Mouse (Mus musculus): ENCODE measurements around the gene Rad54l. TPM values are rescaled to one million over a fixed set of nuclear protein-coding genes. Genes with fewer than 3 reads are reported as not detected.

Rad54l gene
- polyA plus RNA-seq, 1 experiment from 2014 or later, result 10.5 TPM

- H3K27me3 ChIP-seq (ENCODE audit: control insufficient read depth, insufficient read depth, low read length), result no peaks in the 10 kb centered on the region
- 58% methylated on average over 6 of the region's 6 CpGs for WGBS
- peaks cover 6% of the 10 kb centered on the region for H3K4me1 ChIP-seq (ENCODE audit: control insufficient read depth, insufficient read depth, low read length)
- H3K36me3 ChIP-seq (ENCODE audit: control insufficient read depth, insufficient read depth, low read length), result no peaks in the 10 kb centered on the region
- H3K27ac ChIP-seq (replicated peaks; ENCODE audit: low read depth, low read length), result no peak overlapping the region
- no peaks in the 10 kb centered on the region for H3K9me3 ChIP-seq (ENCODE audit: control insufficient read depth, low read length)
- H3K4me3 ChIP-seq (replicated peaks; ENCODE audit: low read depth, low read length), result no peak overlapping the region
- DNase-seq, result no peak
- no peak for ATAC-seq (ENCODE audit: low FRiP score, low TSS enrichment)
- H3K9ac ChIP-seq (replicated peaks; ENCODE audit: low read length), result no peak overlapping the region
- H3K4me2 ChIP-seq (ENCODE audit: low read length), result no peak overlapping the region
Measured at GRCm38 (mm10) chr4:116127956-116128355, 4.5 kb upstream of the Rad54l start.

GRCm38 (mm10) chr4:116125803-116126386 lies 2.4 kb upstream of the Rad54l start:
- no peak overlapping the region for H3K9ac ChIP-seq (replicated peaks; ENCODE audit: low read length)
- 93% methylated on average over 4 of the region's 4 CpGs for WGBS
- H3K27ac ChIP-seq (replicated peaks; ENCODE audit: low read depth, low read length), result no peak overlapping the region
- no peak overlapping the region for H3K4me3 ChIP-seq (replicated peaks; ENCODE audit: low read depth, low read length)
- no peaks in the 10 kb centered on the region for H3K36me3 ChIP-seq (ENCODE audit: control insufficient read depth, insufficient read depth, low read length)
- H3K4me1 ChIP-seq (ENCODE audit: control insufficient read depth, insufficient read depth, low read length), result peaks cover 9% of the 10 kb centered on the region
- ATAC-seq (ENCODE audit: low FRiP score, low TSS enrichment), result no peak
- no peak overlapping the region for H3K4me2 ChIP-seq (ENCODE audit: low read length)
- no peaks in the 10 kb centered on the region for H3K9me3 ChIP-seq (ENCODE audit: control insufficient read depth, low read length)
- no peak for DNase-seq
- H3K27me3 ChIP-seq (ENCODE audit: control insufficient read depth, insufficient read depth, low read length), result no peaks in the 10 kb centered on the region

GRCm38 (mm10) chr4:116122762-116123161 lies 728 bp downstream of the Rad54l start:
- Histone ChIP-seq H3K9me3 (ENCODE audit: control insufficient read depth, low read length) (no peaks in the 10 kb centered on the region), H3K27ac (replicated peaks; ENCODE audit: low read depth, low read length) (no peak overlapping the region), H3K4me1 (ENCODE audit: control insufficient read depth, insufficient read depth, low read length) (peaks cover 9% of the 10 kb centered on the region), H3K4me2 (ENCODE audit: low read length) (peak overlapping the region; percentile 63), H3K4me3 (replicated peaks; ENCODE audit: low read depth, low read length) (peak overlapping the region; percentile 49), H3K27me3 (ENCODE audit: control insufficient read depth, insufficient read depth, low read length) (no peaks in the 10 kb centered on the region), H3K36me3 (ENCODE audit: control insufficient read depth, insufficient read depth, low read length) (no peaks in the 10 kb centered on the region), H3K9ac (replicated peaks; ENCODE audit: low read length) (no peak overlapping the region; the same call in 1 of the 2 replicates)
- ATAC-seq (ENCODE audit: low FRiP score, low TSS enrichment) (no peak), DNase-seq (no peak)
- WGBS, result 0% methylated on average over 1 of the region's 1 CpGs

DNA sequence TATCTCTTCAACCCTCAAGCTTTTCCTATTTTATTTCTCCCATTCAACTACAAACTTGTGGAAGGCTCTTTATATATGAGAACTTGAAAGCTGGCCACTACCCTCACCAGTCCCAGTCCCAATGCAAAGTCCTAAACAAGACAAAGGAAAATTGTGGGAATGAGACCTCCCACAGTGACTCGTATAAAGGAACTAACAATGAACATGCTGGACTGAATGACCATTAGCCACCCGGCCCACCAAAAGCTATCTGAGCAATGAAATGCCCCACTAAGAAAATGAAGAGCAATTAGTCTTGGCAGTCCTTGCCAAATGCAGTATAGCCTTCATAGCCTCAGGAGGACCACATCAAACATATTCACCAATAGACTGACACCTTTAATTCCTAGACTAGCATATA lies 12.0 kb downstream of the Rad54l start:
- H3K4me2 ChIP-seq (ENCODE audit: low read length), result no peak overlapping the region
- peaks cover 6% of the 10 kb centered on the region; the same call in 1 of the 2 replicates for H3K36me3 ChIP-seq (ENCODE audit: control insufficient read depth, insufficient read depth, low read length)
- DNase-seq (no peak), ATAC-seq (ENCODE audit: low FRiP score, low TSS enrichment) (no peak)
- H3K27me3 ChIP-seq (ENCODE audit: control insufficient read depth, insufficient read depth, low read length), result no peaks in the 10 kb centered on the region
- no peaks in the 10 kb centered on the region for H3K9me3 ChIP-seq (ENCODE audit: control insufficient read depth, low read length)
- H3K4me3 ChIP-seq (replicated peaks; ENCODE audit: low read depth, low read length), result no peak overlapping the region
- no peak overlapping the region for H3K9ac ChIP-seq (replicated peaks; ENCODE audit: low read length)
- H3K4me1 ChIP-seq (ENCODE audit: control insufficient read depth, insufficient read depth, low read length), result no peaks in the 10 kb centered on the region
- H3K27ac ChIP-seq (replicated peaks; ENCODE audit: low read depth, low read length), result no peak overlapping the region
- WGBS, result 65% methylated on average over 2 of the region's 2 CpGs

- 96% methylated on average over 6 of the region's 6 CpGs for WGBS
- no peak overlapping the region for H3K4me2 ChIP-seq (ENCODE audit: low read length)
- no peaks in the 10 kb centered on the region for H3K9me3 ChIP-seq (ENCODE audit: control insufficient read depth, low read length)
- ATAC-seq (ENCODE audit: low FRiP score, low TSS enrichment) (no peak), DNase-seq (no peak)
- no peaks in the 10 kb centered on the region for H3K27me3 ChIP-seq (ENCODE audit: control insufficient read depth, insufficient read depth, low read length)
- no peaks in the 10 kb centered on the region for H3K4me1 ChIP-seq (ENCODE audit: control insufficient read depth, insufficient read depth, low read length)
- H3K27ac ChIP-seq (replicated peaks; ENCODE audit: low read depth, low read length), result no peak overlapping the region
- H3K4me3 ChIP-seq (replicated peaks; ENCODE audit: low read depth, low read length), result no peak overlapping the region
- no peak overlapping the region for H3K9ac ChIP-seq (replicated peaks; ENCODE audit: low read length)
- peaks cover 7% of the 10 kb centered on the region; the same call in 1 of the 2 replicates for H3K36me3 ChIP-seq (ENCODE audit: control insufficient read depth, insufficient read depth, low read length)
Measured at GRCm38 (mm10) chr4:116110695-116111094, 12.8 kb downstream of the Rad54l start.

DNA sequence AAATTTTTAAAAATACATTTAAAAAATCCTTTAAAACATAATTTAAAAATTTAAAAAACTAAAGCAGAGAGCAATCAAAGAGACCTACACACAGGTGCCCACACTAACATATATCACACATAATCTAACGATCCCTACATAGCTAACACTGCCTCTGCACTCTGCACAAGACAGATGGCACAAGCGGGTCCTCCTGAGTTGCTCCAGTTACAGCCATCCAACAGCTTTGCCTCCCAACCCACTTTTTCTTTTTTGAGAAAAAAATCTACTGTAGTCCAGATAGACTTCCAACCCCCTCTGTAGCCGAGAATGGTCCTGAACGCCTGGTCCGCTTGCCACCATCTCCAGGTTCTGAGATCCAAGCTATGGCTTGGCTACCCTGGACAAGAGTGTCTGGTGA lies 18.2 kb downstream of the Rad54l start:
- Histone ChIP-seq H3K27me3 (ENCODE audit: control insufficient read depth, insufficient read depth, low read length) (no peaks in the 10 kb centered on the region), H3K4me3 (replicated peaks; ENCODE audit: low read depth, low read length) (no peak overlapping the region), H3K9ac (replicated peaks; ENCODE audit: low read length) (no peak overlapping the region), H3K4me2 (ENCODE audit: low read length) (no peak overlapping the region), H3K4me1 (ENCODE audit: control insufficient read depth, insufficient read depth, low read length) (no peaks in the 10 kb centered on the region), H3K36me3 (ENCODE audit: control insufficient read depth, insufficient read depth, low read length) (peaks cover 13% of the 10 kb centered on the region; the same call in 1 of the 2 replicates), H3K27ac (replicated peaks; ENCODE audit: low read depth, low read length) (no peak overlapping the region), H3K9me3 (ENCODE audit: control insufficient read depth, low read length) (no peaks in the 10 kb centered on the region)
- ATAC-seq (ENCODE audit: low FRiP score, low TSS enrichment) (no peak), DNase-seq (no peak)
- 92% methylated on average over 5 of the region's 5 CpGs for WGBS

DNA sequence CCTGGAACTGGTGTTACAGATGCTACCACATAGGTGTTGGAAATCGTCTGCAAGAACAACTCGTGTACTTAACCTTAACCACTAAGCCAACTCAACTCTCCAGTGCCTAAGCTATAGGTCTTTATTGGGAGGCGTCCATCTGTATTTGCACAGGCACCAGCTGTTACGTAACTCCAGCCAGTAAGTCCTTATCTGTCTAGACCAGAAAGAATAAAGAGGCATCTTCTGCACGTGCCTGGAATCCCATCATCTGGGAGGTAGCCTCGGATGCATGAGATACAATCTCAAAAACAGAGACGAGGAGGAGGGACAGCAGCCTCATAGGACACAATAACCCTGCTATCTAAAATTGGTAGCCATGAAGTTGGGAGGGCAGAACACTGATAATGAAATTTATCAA lies 22.5 kb downstream of the Rad54l start:
- DNase-seq, result no peak
- no peaks in the 10 kb centered on the region for H3K9me3 ChIP-seq (ENCODE audit: control insufficient read depth, low read length)
- H3K36me3 ChIP-seq (ENCODE audit: control insufficient read depth, insufficient read depth, low read length), result peaks cover 44% of the 10 kb centered on the region
- no peak overlapping the region for H3K4me2 ChIP-seq (ENCODE audit: low read length)
- 87% methylated on average over 7 of the region's 7 CpGs for WGBS
- no peak overlapping the region for H3K4me3 ChIP-seq (replicated peaks; ENCODE audit: low read depth, low read length)
- H3K27me3 ChIP-seq (ENCODE audit: control insufficient read depth, insufficient read depth, low read length), result no peaks in the 10 kb centered on the region
- no peak overlapping the region for H3K9ac ChIP-seq (replicated peaks; ENCODE audit: low read length)
- ATAC-seq (ENCODE audit: low FRiP score, low TSS enrichment), result no peak
- H3K4me1 ChIP-seq (ENCODE audit: control insufficient read depth, insufficient read depth, low read length), result no peaks in the 10 kb centered on the region
- H3K27ac ChIP-seq (replicated peaks; ENCODE audit: low read depth, low read length), result no peak overlapping the region

DNA sequence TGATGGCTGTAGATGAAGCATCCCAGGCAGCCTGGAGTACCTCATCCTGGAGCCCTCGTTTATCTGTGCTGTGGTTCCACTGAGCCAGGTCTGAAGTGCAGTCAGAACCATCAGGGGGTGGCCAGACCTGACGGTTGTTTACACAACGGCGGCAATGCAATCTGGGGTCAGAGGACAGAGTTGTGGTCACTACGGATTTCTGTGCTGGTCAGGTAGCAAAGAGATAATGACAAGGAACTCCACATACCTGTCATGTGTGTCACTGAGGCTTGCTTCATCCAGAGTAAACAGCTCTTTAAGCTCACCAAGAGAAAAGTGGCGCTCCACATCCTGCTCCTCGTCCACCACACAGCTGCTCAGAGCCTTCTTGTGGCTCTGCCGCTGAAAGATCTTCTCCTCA lies 26.3 kb downstream of the Rad54l start:
- WGBS, result 92% methylated on average over 8 of the region's 8 CpGs
- Histone ChIP-seq H3K4me3 (replicated peaks; ENCODE audit: low read depth, low read length) (no peak overlapping the region), H3K9ac (replicated peaks; ENCODE audit: low read length) (no peak overlapping the region), H3K27ac (replicated peaks; ENCODE audit: low read depth, low read length) (no peak overlapping the region), H3K4me2 (ENCODE audit: low read length) (no peak overlapping the region), H3K27me3 (ENCODE audit: control insufficient read depth, insufficient read depth, low read length) (no peaks in the 10 kb centered on the region), H3K36me3 (ENCODE audit: control insufficient read depth, insufficient read depth, low read length) (peaks cover 72% of the 10 kb centered on the region), H3K4me1 (ENCODE audit: control insufficient read depth, insufficient read depth, low read length) (no peaks in the 10 kb centered on the region), H3K9me3 (ENCODE audit: control insufficient read depth, low read length) (no peaks in the 10 kb centered on the region)
- ATAC-seq (ENCODE audit: low FRiP score, low TSS enrichment) (no peak), DNase-seq (no peak)

DNA sequence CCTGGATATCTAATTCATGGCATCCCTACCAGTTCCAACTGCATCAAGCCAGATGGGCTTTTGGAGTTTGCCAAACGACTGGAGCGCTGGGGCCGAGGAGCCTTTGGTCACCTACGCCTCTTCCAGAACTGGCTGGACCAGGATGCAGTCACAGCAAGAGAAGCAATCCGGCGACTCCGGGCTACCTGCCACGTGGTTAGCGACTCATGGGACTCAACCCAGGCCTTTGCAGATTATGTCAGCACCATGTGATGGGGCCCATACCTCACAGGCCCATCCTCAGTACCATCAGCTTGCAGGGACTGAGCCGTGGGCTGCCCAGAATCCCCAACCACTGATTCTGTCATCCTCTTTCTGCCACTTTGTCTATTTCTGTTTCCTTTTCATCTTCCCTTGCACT lies 27.2 kb downstream of the Rad54l start:
- ATAC-seq (ENCODE audit: low FRiP score, low TSS enrichment), result no peak
- H3K4me3 ChIP-seq (replicated peaks; ENCODE audit: low read depth, low read length), result no peak overlapping the region
- no peak for DNase-seq
- H3K27me3 ChIP-seq (ENCODE audit: control insufficient read depth, insufficient read depth, low read length), result no peaks in the 10 kb centered on the region
- H3K4me1 ChIP-seq (ENCODE audit: control insufficient read depth, insufficient read depth, low read length), result no peaks in the 10 kb centered on the region
- no peak overlapping the region for H3K27ac ChIP-seq (replicated peaks; ENCODE audit: low read depth, low read length)
- H3K4me2 ChIP-seq (ENCODE audit: low read length), result no peak overlapping the region
- peaks cover 80% of the 10 kb centered on the region for H3K36me3 ChIP-seq (ENCODE audit: control insufficient read depth, insufficient read depth, low read length)
- H3K9me3 ChIP-seq (ENCODE audit: control insufficient read depth, low read length), result no peaks in the 10 kb centered on the region
- H3K9ac ChIP-seq (replicated peaks; ENCODE audit: low read length), result no peak overlapping the region
- 95% methylated on average over 10 of the region's 10 CpGs for WGBS

All from midbrain, embryonic 14.5 days (tissue).